Mouse (Mus musculus): ENCODE measurements around the gene Mark1. TPM values are rescaled to one million over a fixed set of nuclear protein-coding genes. Genes with fewer than 3 reads are reported as not detected.

The Mark1 gene
- total RNA-seq, 2 experiments from 2014 or later = 12.9 to 13.6 TPM

DNA sequence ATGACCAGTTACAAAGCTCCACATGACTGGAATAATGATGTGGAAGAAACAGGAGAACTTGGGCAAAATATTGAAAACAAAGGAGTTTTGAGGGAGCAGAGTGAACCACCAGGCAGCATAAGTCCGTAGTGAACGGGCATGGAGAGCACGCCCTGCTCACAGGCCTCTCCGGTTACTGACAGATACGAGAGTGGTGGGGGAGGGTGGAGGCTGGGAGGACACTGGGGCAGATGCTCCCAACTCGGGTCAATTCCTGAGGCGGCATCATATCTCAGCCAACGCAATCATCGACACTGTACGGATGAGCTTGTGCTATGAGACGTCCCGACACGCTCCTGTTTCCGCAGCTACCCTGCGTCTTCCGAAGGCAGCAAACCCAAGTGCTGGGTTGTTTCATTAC is 102.0 kb downstream of the Mark1 start:
- DNase-seq (ENCODE audit: low spot score in 2 of 2) = no peak

DNA sequence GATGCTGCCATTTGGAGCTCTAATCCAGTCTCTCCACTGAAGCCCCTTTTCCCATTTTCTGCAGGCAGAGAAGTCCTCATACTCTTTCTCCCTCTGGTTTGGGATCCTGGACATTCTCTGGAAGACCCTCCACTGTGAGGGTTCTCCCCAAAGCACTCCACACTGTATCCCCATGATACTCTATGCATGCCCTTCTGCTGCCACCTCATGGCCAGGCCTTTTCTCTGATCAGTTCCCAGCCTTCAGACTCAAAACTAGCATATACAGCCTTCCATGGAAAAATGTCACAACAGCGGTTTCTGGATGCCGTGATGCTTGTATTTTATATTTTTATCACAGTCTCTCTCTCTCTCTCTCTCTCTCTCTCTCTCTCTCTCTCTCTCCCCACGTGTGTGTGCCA is 107.4 kb downstream of the Mark1 start:
- DNase-seq (ENCODE audit: low spot score in 2 of 2) = no peak

DNA sequence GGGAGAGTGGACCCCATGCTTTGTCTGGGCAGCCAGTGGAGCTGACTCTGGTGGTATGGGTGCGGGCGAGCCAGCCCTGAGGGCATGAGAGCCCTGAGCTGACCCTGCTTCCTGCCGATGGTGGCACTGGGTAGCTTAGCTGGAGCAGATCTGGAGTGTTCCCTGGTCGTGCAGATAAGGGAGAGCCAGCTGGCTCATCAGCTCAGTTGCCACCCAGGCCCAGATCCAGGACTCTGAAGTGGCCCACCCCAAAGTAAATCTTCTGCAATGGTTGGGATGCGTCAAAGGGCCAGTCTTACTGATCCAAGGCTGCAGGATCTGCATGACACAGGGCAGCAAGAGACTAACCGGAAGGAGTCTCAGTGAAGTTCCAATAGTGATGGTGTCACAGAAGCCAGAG is 109.9 kb downstream of the Mark1 start:
- no peak for DNase-seq (ENCODE audit: low spot score in 2 of 2)

DNA sequence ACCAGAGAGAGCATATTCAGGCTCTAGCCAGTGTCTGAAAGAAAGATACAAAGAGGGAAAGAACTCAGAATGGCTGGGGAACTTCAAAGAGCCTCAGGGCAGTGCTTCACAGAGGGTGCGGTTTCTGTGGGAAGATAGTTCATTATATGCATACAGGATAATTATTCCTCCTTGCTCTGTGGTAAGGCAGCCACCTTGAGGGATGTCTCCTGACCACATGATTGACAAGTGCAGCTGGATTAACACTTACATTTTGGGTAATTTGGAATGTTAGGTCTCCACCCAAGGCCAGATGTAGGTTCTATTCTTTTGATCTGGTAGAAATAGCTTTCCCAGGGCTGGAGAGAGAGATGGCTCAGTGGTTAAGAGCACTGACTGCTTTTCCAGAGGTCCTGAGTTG is 113.2 kb downstream of the Mark1 start:
- no peak for DNase-seq (ENCODE audit: low spot score in 2 of 2)

DNA sequence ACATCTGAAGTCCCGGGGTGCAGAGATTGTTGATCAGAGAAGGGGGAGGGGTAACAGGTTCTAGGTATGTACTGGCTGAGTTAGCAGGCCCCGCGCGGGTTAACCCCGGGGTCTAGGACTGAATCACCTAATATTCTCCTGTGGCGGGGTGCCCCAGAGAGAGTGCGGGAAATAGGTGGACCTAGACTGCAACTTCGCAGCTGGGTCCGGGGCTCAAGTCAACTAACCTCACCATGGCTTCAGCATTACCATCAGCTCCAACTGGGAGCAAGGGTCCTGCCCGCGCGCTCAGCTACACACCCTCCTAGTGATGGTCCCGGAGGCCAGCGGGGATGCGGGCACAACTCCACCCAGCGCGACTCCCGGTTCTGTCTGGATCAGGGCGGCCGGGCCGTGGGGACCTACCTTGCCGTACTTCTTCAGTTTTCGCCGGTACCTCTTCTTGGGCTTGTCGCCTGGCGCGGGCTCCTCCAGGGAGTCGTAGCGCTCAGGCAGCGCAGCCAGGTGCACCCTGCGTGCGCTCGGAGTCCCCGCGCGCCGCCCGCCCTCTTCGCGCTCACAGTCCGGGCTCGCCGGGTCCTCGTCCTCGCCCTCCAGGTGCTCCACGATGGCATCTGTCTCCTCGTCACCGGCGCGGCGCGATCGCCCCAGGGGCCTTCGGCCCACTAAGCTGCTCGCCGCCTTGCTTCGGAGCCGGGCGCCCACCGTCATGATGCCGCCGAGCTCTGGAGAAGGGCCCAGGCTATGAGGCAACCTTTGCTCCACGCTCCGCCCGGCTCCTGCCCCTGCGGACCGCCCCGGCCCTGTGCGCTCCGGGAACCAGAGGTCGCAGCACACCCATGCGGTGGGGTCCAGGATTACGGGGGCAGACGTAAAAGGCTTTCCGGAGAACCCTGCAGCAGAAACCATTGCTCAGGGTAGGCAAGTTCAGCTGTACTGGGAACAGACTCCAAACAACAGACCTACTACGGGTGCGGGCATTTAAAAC is 116.8 kb downstream of the Mark1 start, which contains the start of gene C130074G19Rik:
Gene C130074G19Rik, minus strand, starts transcription at position 938 of the 988 bp plus-strand sequence.
- DNase-seq (ENCODE audit: low spot score in 2 of 2) = peak; percentile 46 to 69

DNA sequence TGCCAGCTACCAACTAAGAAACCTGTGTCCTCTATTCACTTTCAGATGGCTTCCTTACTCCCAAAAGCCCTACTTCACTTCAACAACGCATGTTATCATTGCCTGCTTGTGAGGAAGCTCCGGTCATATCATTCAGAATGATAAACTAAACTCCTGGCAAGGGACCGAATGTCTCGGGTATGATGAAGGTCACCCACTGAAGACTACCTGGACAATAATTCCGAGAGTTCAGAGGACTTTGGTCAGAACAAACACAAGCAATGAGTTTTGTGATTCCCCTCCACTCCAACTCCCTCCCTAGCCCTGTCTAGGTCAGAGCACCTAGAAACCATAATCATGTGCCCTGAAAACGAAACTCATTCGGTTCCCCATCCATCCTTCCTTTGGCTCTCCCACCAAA is 117.5 kb downstream of the Mark1 start:
- DNase-seq (ENCODE audit: low spot score in 2 of 2) = no peak

DNA sequence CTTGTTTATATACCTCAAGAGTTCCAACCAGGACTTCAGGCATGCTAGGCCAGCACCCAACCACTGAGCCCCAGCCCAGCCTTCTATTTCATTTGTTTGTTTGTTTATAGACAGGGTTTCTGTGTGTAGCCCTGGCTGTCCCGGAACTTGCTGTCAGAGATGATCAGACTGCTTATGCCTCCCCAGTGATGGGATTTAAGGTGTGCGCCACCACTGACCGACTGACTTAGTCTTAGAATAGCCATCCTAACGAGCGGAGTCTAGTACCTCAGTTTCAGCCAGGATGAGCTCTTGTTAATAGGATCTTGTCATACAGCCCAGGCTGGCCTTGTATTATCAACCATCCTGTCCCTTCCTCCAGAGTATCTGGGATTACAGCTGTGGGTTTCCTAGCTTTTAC is 118.2 kb downstream of the Mark1 start:
- DNase-seq (ENCODE audit: low spot score in 2 of 2) = no peak

DNA sequence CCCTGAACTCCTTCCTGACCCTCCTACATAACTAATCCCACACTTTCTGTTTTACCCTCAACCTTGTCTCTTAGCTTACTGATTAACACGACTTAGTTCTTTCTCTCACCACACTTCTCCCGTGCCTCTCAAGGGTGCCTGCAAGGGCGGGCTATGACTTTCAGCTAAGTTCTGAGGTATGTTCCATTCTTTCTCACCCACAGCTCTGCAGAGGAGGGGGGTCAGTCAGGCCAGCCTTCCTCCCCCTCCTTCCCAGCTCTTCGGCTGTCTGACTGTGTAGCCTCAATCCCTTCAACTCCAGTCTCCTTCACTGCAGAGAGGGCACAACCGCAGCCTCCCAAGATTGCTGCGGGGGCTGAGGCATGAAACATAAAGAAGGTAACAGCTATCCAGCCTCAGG is 120.5 kb downstream of the Mark1 start:
- DNase-seq (ENCODE audit: low spot score in 2 of 2) = no peak

DNA sequence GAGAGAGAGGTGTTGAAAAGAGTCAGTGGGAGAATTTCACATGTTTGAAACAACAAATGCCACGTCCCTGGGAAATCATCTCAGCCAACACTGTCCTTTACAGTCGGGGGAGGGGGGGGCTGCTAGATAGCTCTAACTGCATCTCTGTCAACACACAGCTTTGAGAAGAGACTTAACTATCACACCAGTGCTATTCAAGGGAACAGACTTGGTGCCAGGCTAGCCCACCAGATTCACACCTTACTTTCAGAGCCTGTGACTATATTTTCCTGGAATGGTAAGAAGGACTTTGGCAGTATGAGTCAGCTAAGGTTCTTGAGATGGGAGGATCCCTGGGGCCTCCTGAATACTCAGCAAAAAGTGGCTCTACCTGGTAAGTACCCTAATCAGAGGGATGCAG is 122.1 kb downstream of the Mark1 start:
- no peak for DNase-seq (ENCODE audit: low spot score in 2 of 2)

DNA sequence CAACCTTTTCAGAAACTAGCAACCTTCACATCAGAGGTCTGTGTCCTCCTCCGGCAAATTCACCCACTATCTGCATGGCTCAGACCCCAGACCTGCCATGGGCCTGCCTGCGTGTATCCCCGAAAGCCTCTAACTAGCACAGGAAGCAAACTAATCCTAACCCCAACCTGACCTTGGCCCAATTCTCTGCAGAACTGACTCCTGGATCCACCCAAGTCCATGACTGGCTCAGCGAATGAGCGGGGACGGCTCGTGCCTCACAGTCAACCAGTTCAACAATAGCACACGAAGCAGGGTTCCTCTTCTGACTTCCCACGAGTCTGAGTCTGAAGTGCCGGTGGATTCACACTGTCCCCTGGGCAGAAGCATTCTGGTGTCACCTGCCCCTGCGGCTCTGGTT is 125.5 kb downstream of the Mark1 start:
- DNase-seq (ENCODE audit: low spot score in 2 of 2) = no peak

DNA sequence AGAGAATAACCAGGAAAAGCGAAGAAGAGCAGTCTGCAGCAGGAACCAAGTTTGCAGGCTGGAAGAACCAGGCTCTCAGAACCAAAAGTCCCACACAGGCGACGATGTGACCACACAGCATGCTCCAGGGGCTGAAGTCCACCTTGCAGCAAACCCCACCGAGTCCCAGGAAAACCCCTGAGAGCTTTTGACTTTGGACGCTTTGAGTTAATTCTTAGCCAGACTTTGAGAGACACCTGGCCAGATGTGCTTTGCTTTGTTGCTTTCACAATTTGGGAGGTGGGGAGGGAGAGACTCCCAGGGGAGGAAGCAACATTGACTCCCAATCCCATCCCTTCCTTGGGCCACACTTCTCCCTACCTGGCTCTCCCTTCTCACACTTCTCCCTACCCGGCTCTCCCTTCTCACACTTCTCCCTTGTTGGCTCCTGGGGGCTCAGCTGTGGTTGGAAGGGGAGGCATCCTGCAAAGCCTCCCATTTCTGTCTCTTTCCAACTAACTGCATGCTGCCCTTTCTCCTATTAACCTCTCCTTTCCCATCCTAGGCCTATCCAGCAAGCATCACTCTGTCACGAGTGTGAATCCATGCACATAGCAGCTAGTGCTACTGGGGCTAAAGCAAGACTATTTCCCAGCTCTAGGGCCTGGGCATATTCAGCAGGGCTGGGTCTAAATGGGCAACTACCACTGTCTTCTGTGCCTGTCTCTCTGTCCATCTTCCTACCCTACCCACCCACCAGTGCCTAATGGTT is 127.1 kb downstream of the Mark1 start:
- DNase-seq (ENCODE audit: low spot score in 2 of 2) = no peak

DNA sequence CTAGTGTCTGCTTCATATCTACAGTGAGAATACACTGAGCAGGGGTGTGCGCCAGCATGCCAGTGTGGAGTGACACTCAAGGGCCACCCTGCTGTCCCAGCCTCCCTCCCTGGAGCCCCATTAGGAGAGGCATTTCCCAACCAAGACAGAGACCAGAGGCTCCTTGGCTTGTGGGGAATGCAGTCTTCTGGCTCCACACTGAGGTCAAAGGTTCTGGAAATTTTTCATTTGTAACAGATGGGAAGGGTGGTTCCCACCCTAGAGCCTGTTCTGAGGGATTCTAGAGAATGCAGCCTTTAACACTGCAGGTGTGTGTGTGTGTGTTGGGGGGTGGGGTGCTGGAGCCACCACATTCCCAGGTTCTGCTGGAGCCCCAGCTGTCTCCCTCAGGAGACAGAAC is 127.9 kb downstream of the Mark1 start:
- no peak for DNase-seq (ENCODE audit: low spot score in 2 of 2)

DNA sequence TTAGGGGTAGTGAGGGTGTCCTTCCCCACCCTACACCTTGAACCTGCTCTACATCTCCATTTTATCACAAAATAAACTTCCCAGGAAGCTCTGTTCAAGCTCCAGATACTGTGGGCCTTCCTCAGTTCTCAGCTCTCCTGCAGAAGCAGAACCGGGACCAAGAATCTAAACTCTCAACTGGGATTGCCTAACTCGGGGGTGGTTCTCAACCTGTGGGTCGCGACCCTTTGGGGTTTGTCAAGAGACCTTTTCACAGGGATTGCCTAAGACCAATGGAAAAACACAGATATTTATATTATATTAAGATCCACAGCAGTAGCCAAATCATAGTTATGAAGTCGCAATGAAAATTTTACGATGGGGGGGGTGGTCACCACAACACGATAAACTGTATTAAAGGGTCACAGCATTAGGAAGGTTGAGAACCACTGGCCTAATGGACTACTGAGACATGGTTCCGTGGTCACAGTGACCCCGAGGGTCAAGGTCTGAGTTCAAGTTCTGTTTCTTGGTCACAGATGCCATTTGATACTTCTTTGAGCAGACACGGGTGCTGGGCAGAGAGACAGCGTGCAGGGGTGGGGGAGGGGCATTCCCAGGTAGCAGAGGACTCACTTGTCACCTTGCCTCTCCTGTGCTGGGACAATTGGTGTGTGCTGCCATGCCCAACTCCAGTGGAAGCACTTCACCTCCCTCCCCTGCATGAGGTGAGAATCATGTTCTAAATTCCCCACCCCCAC is 128.6 kb downstream of the Mark1 start:
- DNase-seq (ENCODE audit: low spot score in 2 of 2) = no peak

DNA sequence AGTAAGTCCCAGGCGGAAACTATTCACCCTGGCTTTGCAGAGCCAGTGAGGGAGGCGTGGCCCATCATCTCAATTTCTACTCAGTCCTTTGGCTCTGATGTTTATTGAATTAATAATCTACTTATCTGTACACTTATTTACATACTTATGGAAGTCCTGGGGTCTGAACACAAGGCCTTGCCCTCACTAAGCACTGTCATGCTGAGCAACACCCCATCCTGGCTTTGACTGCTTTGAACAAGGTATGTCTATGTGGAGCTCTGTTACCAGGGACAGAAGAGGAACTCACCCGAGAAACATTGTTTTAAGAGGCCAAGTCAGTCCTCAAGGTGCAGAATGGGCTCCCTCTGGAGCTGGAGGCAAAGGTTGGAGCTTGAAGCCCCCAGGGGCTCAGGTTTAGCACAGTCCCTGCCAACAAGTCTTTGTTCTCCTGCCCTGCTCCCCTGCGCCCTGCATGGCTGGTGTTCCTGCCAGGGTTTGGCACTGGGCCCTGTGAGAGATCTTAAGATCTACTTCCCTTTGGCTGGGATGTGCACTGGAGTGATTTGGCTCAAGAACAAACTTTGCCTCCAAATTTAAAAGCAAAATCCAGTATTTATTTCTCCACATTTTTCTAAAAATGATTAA is 129.3 kb downstream of the Mark1 start:
- DNase-seq (ENCODE audit: low spot score in 2 of 2) = peak in 1 of 2 experiments; percentile 21

DNA sequence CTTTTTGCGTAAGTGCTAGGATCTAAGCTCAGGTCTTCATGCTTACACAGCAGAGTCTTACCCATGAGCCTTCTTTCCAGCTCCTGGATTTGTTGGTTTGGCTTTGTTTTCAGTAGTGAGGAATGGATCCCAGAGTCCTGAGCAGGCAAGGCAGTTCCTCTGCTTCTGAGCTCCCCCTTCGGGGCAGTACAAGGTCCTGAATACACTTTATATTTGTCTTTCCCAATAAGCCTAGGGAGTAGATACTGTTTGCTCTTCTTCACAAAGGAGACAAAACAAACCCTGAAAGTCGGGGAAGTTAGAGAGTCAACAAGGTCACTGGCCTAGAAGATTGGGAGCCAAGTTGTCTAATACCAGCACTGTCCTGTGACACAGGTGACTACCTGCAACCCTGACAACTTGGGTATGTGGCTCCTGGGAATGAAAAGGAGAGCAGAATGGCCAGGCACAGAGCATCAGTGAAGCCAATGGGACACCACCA is 131.7 kb downstream of the Mark1 start:
- no peak for DNase-seq (ENCODE audit: low spot score in 2 of 2)

DNA sequence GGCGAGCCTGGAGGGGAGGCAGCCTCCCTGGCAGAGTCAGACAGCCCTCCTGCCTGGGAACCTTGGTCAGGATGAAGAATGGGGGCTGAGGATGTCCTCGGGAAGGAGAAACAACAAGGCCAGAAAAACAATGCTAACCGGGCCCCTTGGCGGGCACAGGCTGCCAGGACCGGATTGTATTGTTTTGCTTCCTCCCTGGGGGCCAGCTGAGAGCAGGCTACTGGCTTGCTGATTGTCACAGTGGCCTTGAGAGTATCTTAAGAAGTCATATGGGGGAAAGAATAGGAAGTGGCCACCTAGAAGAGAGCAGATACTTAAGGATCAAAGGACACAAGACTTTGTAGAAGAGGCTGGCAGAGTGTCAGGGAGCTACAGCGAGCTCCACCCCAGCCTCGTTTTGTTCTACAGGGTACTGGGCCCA is 135.0 kb downstream of the Mark1 start:
- peak in 1 of 2 experiments; percentile 26 for DNase-seq (ENCODE audit: low spot score in 2 of 2)

DNA sequence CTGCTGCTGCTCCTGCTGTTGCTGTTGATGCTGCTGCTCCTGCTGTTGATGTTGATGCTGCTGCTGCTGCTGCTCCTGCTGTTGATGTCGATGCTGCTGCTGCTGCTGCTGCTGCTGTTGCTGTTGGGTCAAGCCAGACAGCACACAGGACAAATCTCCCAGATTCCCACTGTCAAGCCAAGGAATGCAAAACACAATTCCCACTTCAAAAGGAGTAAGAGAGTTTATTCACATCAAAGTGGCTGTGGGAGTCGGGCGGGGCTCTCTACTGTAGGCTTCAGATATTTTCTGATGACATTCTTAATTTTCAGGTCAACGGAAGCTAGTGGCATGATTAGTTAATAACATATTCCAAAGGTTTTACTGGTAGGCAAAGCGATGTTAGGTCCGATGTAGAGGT is 136.7 kb downstream of the Mark1 start:
- DNase-seq (ENCODE audit: low spot score in 2 of 2) = no peak

DNA sequence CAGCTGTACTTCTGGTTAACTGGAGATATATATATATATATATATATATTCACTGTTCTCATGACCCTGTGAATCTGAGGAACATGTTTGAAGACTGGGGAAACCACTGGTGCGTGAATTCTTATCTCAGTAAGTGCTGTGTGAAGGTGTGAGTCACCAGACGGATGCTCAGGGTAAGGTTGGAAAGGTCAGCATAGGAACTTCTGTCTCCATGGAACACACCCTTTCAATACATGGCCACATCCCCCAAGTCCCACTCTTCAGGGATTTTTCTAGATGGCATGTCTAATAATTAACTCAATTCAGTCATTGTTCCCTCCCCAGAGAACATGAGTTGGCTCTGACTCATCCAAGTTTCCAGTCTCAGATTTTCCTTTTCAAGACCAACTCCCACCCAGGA is 137.8 kb downstream of the Mark1 start:
- no peak for DNase-seq (ENCODE audit: low spot score in 2 of 2)

DNA sequence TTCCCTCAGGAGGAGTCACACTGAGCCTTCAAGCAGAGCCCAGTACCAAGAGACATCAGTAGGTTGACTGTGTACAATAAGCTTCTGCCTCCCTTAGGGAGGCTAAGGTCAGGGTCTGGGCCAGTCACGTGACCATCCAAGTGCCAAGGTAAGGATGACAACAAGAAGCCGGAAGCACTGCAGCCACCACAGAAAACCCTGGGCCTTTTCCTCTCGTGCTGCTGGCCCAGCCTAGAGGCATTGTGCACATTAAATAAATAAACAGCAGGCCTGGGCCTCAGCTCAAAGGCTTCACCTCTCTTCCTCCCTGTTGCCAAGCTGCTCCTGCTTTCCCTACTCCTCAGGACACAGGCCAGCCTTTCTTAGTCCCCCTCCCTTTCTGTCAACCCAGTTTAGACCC is 139.1 kb downstream of the Mark1 start:
- no peak for DNase-seq (ENCODE audit: low spot score in 2 of 2)

DNA sequence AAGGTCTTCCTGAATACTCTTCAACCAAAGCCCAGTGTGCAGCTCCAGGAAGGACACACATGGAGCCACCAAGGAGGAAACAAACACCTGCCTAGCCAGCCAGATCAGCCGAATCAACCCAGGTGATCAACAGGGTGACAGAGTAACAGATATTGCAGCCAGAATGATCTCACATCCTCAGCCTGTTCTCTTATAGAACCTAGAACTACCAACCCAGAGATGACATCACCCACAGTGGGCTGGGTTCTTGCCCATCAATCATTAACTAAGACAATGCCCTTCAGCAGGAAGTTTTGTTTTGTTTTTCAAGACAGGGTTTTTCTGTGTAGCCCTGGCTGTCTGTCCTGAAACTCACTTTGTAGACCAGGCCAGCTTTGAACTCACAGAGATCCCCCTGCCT is 141.1 kb downstream of the Mark1 start:
- DNase-seq (ENCODE audit: low spot score in 2 of 2) = no peak

DNA sequence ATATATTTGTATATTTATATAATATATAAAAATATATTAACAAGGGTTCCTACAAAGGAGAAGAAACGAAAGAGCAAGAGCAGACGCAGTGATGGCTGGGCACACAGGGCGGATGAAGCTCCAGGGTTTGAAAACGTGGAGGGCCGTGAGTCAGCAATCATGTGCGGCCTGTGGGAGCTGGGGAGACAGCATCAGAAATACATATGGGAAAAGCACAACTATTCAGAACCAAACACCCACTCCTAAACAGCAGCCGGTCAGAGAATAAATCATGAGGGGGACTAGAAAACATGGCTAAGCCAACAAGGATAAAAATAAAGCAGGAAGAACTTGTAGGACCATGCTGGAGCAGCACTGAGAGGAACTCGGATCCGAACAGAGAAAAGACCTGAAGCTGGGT is 142.2 kb downstream of the Mark1 start:
- DNase-seq (ENCODE audit: low spot score in 2 of 2) = no peak

All from gastrocnemius, postnatal 4 days (tissue).